ENCODE assay signal across 10 mouse cellular contexts in genomic region chr11:87734346-87734745, GRCm38 (mm10). TPM values are rescaled to one million over a fixed set of nuclear protein-coding genes. Genes with fewer than 3 reads are reported as not detected.
A peak's percentile ranks its signal among the peaks of the same experiment; 100 is the strongest.
DNase-seq lines count a peak whose midpoint lies in the region; ATAC-seq and TF ChIP-seq lines count a peak whose summit lies in the region.
"Had no signal": no experiment of that assay in that cellular context is flagged by ENCODE, and none has a peak within 500 bp of the region (broad histone marks: within the 10 kb centered on the region; RNA-seq: fewer than 3 reads in every experiment).

No protein-coding gene starts in this region.

- TF ChIP-seq CTCF in stomach, postnatal 0 days (IDR thresholded peaks at IDR 0.05; ENCODE audit: low read depth), result no peak

- no peak overlapping the region for H3K27ac ChIP-seq in stomach, embryonic 14.5 days (ENCODE audit: low read length)
- H3K27ac ChIP-seq in stomach, postnatal 0 days (replicated peaks), result no peak overlapping the region
- H3K27ac ChIP-seq in midbrain, embryonic 11.5 days (ENCODE audit: low read depth, low read length), result no peak overlapping the region

- peak overlapping the region; percentile 19; the same call in 1 of the 2 replicates for H3K4me2 ChIP-seq in stomach, embryonic 14.5 days (replicated peaks; ENCODE audit: low read depth, low read length)
- H3K4me2 ChIP-seq in stomach, postnatal 0 days (replicated peaks; ENCODE audit: low read depth), result no peak overlapping the region
- peak overlapping the region; percentile 48 for H3K4me2 ChIP-seq in midbrain, embryonic 11.5 days

- H3K27me3 ChIP-seq in erythroblast, embryonic 14.5 days (ENCODE audit: control insufficient read depth), result no peaks in the 10 kb centered on the region
- no peaks in the 10 kb centered on the region for H3K27me3 ChIP-seq in stomach, embryonic 14.5 days (ENCODE audit: control insufficient read depth, insufficient read depth, low read length)
- H3K27me3 ChIP-seq in stomach, postnatal 0 days (ENCODE audit: control insufficient read depth, insufficient read depth, low read length), result no peaks in the 10 kb centered on the region
- peaks cover 2% of the 10 kb centered on the region; the same call in 1 of the 2 replicates for H3K27me3 ChIP-seq in midbrain, embryonic 11.5 days (ENCODE audit: control insufficient read depth, insufficient read depth, low read length)

- no peak overlapping the region for H3K9ac ChIP-seq in stomach, embryonic 14.5 days (replicated peaks; ENCODE audit: low read depth, low read length)
- H3K9ac ChIP-seq in stomach, postnatal 0 days (ENCODE audit: low read length), result no peak overlapping the region
- H3K9ac ChIP-seq in midbrain, embryonic 11.5 days (ENCODE audit: low read length), result peak overlapping the region; percentile 57

- peaks cover 68% of the 10 kb centered on the region for H3K36me3 ChIP-seq in erythroblast, embryonic 14.5 days (ENCODE audit: control insufficient read depth)
- peaks cover under 1% of the 10 kb centered on the region for H3K36me3 ChIP-seq in stomach, embryonic 14.5 days (ENCODE audit: control insufficient read depth, insufficient read depth, low read length)
- 0 out of 2 replicates have a peak, but pooled peaks cover 2% of the 10 kb centered on the region for H3K36me3 ChIP-seq in stomach, postnatal 0 days (ENCODE audit: control insufficient read depth, insufficient read depth, low read length)
- H3K36me3 ChIP-seq in midbrain, embryonic 11.5 days (ENCODE audit: control insufficient read depth, insufficient read depth, low read length), result no peaks in the 10 kb centered on the region

- H3K4me3 ChIP-seq in erythroblast, embryonic 14.5 days (replicated peaks), result peak overlapping the region; percentile 42
- H3K4me3 ChIP-seq in stomach, embryonic 14.5 days (ENCODE audit: low read depth, low read length), result no peak overlapping the region
- no peak overlapping the region for H3K4me3 ChIP-seq in stomach, postnatal 0 days (ENCODE audit: low read depth, low read length)
- H3K4me3 ChIP-seq in midbrain, embryonic 11.5 days (ENCODE audit: low read depth, low read length), result peak overlapping the region; percentile 20; the same call in 1 of the 2 replicates

- peaks cover 86% of the 10 kb centered on the region for H3K4me1 ChIP-seq in erythroblast, embryonic 14.5 days (ENCODE audit: control insufficient read depth)
- H3K4me1 ChIP-seq in stomach, embryonic 14.5 days (ENCODE audit: control insufficient read depth, insufficient read depth, low read length), result peaks cover 6% of the 10 kb centered on the region; the same call in 1 of the 2 replicates
- no peaks in the 10 kb centered on the region; the same call in 1 of the 2 replicates for H3K4me1 ChIP-seq in stomach, postnatal 0 days (replicated peaks; ENCODE audit: control insufficient read depth, insufficient read depth)
- peaks cover 19% of the 10 kb centered on the region for H3K4me1 ChIP-seq in midbrain, embryonic 11.5 days (ENCODE audit: control insufficient read depth, insufficient read depth, low read length)

- ATAC-seq in erythroblast, adult 5-6 weeks (replicated peaks; ENCODE audit: low FRiP score, poor library complexity, severe bottlenecking), result no peak
- ATAC-seq in stomach, embryonic 14.5 days (ENCODE audit: insufficient number of reproducible peaks, insufficient read depth, low FRiP score, low read depth), result no peak
- ATAC-seq in stomach, postnatal 0 days (ENCODE audit: low FRiP score, low TSS enrichment), result no peak
- no peak for ATAC-seq in midbrain, embryonic 11.5 days (ENCODE audit: low FRiP score)

- H3K9me3 ChIP-seq in erythroblast, embryonic 14.5 days (ENCODE audit: control insufficient read depth, low read length), result no peaks in the 10 kb centered on the region
- no peaks in the 10 kb centered on the region for H3K9me3 ChIP-seq in stomach, embryonic 14.5 days (ENCODE audit: control insufficient read depth, low read depth, low read length)
- no peaks in the 10 kb centered on the region for H3K9me3 ChIP-seq in stomach, postnatal 0 days (ENCODE audit: control insufficient read depth, low read length)
- H3K9me3 ChIP-seq in midbrain, embryonic 11.5 days (ENCODE audit: control insufficient read depth, low read length), result no peaks in the 10 kb centered on the region

- TF ChIP-seq EP300 in stomach, postnatal 0 days (optimal IDR thresholded peaks at IDR 0.05), result no peak

- no peak for DNase-seq in stomach, postnatal 0 days (ENCODE audit: low spot score)
- DNase-seq in midbrain, embryonic 11.5 days (ENCODE audit: low spot score, missing footprints), result peak; percentile 83
- no peak for DNase-seq in embryo, embryonic 10 days (ENCODE audit: low spot score)
- no peak for DNase-seq in layer of hippocampus, postnatal 25 days (ENCODE audit: extremely low spot score in 1 of 2, low spot score in 1 of 2)
- DNase-seq in adrenal gland, adult (ENCODE audit: inconsistent age in 2 of 2, low spot score in 1 of 2), result no peak
- DNase-seq: right cerebral cortex, adult 18-20 months had no signal

- 51% methylated on average over 5 of the region's 5 CpGs for WGBS in stomach, embryonic 14.5 days
- 65% methylated on average over 5 of the region's 5 CpGs for WGBS in stomach, postnatal 0 days
- WGBS in midbrain, embryonic 11.5 days, result 59% methylated on average over 3 of the region's 5 CpGs

RNA-seq across cellular contexts. Expression of gene Supt4a, which starts 3.0 kb away (rescaled TPM):
- 4.3 and 5.5 TPM in 2 replicates for polyA plus RNA-seq in erythroblast, embryonic 14.5 days (2012)
- 133 and 166 TPM in 2 replicates for total RNA-seq in erythroblast, adult 5-6 weeks (2015; ENCODE audit: low replicate concordance)
- total RNA-seq in erythroblast, adult 5-6 weeks (2017; ENCODE audit: low replicate concordance), result 103 and 121 TPM in 2 replicates
- 133 and 151 TPM in 2 replicates for polyA plus RNA-seq in stomach, embryonic 14.5 days (2014; fragmentation: Nextera tagmentation; extraction: Ambion mirVana)
- polyA plus RNA-seq in stomach, postnatal 0 days (2015; fragmentation: Nextera tagmentation; extraction: Ambion mirVana), result 119 and 121 TPM in 2 replicates
- polyA plus RNA-seq in midbrain, embryonic 11.5 days (2014; fragmentation: Nextera tagmentation; extraction: Ambion mirVana), result 148 and 163 TPM in 2 replicates
- 10 to 100 TPM; 65.7 to 81.0 TPM for total RNA-seq in layer of hippocampus, postnatal 25 days (2021)

RNA-seq across cellular contexts. Expression of gene Tspoap1, which starts 26.0 kb away (rescaled TPM):
- 0.47 and 0.71 TPM in 2 replicates for polyA plus RNA-seq in erythroblast, embryonic 14.5 days (2012)
- 4.2 and 5.4 TPM in 2 replicates for total RNA-seq in erythroblast, adult 5-6 weeks (2015; ENCODE audit: low replicate concordance)
- total RNA-seq in erythroblast, adult 5-6 weeks (2017; ENCODE audit: low replicate concordance), result 5.4 and 16.6 TPM in 2 replicates
- polyA plus RNA-seq in stomach, embryonic 14.5 days (2014; fragmentation: Nextera tagmentation; extraction: Ambion mirVana), result 3.1 TPM in 2 replicates
- polyA plus RNA-seq in stomach, postnatal 0 days (2015; fragmentation: Nextera tagmentation; extraction: Ambion mirVana), result 0.56 and 0.70 TPM in 2 replicates
- polyA plus RNA-seq in midbrain, embryonic 11.5 days (2014; fragmentation: Nextera tagmentation; extraction: Ambion mirVana), result 7.0 and 9.0 TPM in 2 replicates
- 100 to 1,000 TPM; 128 to 163 TPM for total RNA-seq in layer of hippocampus, postnatal 25 days (2021)

RNA-seq across cellular contexts. Expression of gene Mpo, which starts 59.0 kb away (rescaled TPM):
- 3.6 and 4.5 TPM in 2 replicates for polyA plus RNA-seq in erythroblast, embryonic 14.5 days (2012)
- total RNA-seq in erythroblast, adult 5-6 weeks (2015; ENCODE audit: low replicate concordance), result 1,764 and 1,778 TPM in 2 replicates
- 605 and 1,001 TPM in 2 replicates for total RNA-seq in erythroblast, adult 5-6 weeks (2017; ENCODE audit: low replicate concordance)
- polyA plus RNA-seq in stomach, embryonic 14.5 days (2014; fragmentation: Nextera tagmentation; extraction: Ambion mirVana), result 2.5 and 5.0 TPM in 2 replicates
- polyA plus RNA-seq in stomach, postnatal 0 days (2015; fragmentation: Nextera tagmentation; extraction: Ambion mirVana), result 0.52 and 0.74 TPM in 2 replicates
- 2.6 and 2.9 TPM in 2 replicates for polyA plus RNA-seq in midbrain, embryonic 11.5 days (2014; fragmentation: Nextera tagmentation; extraction: Ambion mirVana)
- under 1 TPM; 0.14 to 0.17 TPM for total RNA-seq in layer of hippocampus, postnatal 25 days (2021)
- total RNA-seq: adrenal gland, adult 18-20 months had no signal

Comparison
In these comparisons a context has a peak if more than half of its experiments do, and no peak if none do; other contexts are left out.
1. H3K4me3 ChIP-seq: peak in erythroblast, embryonic 14.5 days (single experiment) and midbrain, embryonic 11.5 days (single experiment); none in stomach, embryonic 14.5 days (single experiment) and stomach, postnatal 0 days (single experiment).
2. RNA of gene Supt4a, which starts 3.0 kb away (polyA plus RNA-seq): 148 to 163 TPM in midbrain, embryonic 11.5 days, 133 to 151 TPM in stomach, embryonic 14.5 days and 119 to 121 TPM in stomach, postnatal 0 days; 4.3 to 5.5 TPM in erythroblast, embryonic 14.5 days; every median in the first group is over 10 times any median in the second.